ENCODE assay signal across 25 mouse cellular contexts in the genomic region with DNA sequence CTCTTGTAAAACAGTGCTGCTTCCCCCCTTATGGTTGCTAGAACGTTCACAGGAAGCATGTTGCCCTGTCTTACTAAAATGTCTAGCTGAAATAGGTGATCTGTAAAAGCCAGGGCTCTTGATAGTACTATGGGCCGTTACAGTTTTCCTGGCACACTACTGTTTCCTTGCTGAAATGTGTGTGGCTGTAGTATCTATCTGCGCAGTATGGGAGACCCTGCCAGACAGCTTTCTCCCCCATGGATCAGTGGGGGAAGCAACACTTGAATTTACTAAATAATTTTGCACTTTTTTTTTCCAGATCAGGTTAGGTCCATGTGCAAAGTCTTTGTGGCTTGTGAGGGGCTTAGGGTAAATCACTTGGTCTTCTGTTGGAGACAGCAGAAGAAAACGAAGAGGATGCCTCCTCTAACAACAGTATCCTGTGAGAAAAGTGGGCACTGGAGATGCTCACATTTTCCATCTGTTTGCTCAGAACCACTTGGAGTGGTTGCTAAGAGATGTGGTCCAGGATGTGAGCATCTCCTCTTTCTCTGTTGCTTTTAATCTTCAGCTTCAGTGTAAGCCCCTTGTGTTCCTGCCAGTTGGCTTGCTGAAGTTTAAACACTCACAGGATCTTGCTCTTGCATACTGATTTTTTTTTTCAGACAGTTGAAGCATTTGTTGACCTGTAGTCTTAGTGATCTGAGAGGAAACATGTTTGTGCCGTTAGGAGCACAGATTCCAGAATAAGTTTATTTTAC. TPM values are rescaled to one million over a fixed set of nuclear protein-coding genes. Genes with fewer than 3 reads are reported as not detected.
DNase-seq lines count a peak whose midpoint lies in the region; ATAC-seq and TF ChIP-seq lines count a peak whose summit lies in the region.
"Had no signal": no experiment of that assay in that cellular context is flagged by ENCODE, and none has a peak within 500 bp of the region (broad histone marks: within the 10 kb centered on the region; RNA-seq: fewer than 3 reads in every experiment).

No protein-coding gene starts in this region.

- TF ChIP-seq CTCF in gastrocnemius, adult 2 months (IDR thresholded peaks at IDR 0.05), result no peak

- H3K4me3 ChIP-seq in neural tube, embryonic 13.5 days, result no peak overlapping the region
- no peak overlapping the region for H3K4me3 ChIP-seq in gastrocnemius, adult 2 months
- H3K4me3 ChIP-seq: embryonic facial prominence, embryonic 15.5 days; heart, adult 2 months; limb, embryonic 10.5 days had no signal

- intact Hi-C loops in gastrocnemius, adult 2 months (cut with DNase I), result no loop called here

- no peaks in the 10 kb centered on the region for H3K27me3 ChIP-seq in neural tube, embryonic 13.5 days
- H3K27me3 ChIP-seq: embryonic facial prominence, embryonic 15.5 days had no signal

- no peak overlapping the region for H3K4me2 ChIP-seq in neural tube, embryonic 13.5 days
- H3K4me2 ChIP-seq: embryonic facial prominence, embryonic 15.5 days had no signal

- no peaks in the 10 kb centered on the region for H3K4me1 ChIP-seq in neural tube, embryonic 13.5 days (replicated peaks)
- H3K4me1 ChIP-seq: embryonic facial prominence, embryonic 15.5 days had no signal

- DNase-seq in frontal cortex, postnatal 25 days (ENCODE audit: low spot score in 2 of 2), result no peak
- DNase-seq in layer of hippocampus, adult 9-11 months, result peak; percentile 23
- DNase-seq in layer of hippocampus, postnatal 36 days, result no peak
- no peak for DNase-seq in neural tube, embryonic 10.5 days (ENCODE audit: extremely low spot score, low spot score)
- no peak for DNase-seq in gastrocnemius, adult 2 months
- DNase-seq: adrenal gland, postnatal 14 days; cerebellum, adult 11-12 months; cerebellum, postnatal 14 days; gastrocnemius, postnatal 10 days; heart, adult 2 months; kidney, adult 11 months; liver, postnatal 0 days; right cerebral cortex, postnatal 14 days; spleen, adult 18-20 months; thymus, postnatal 36 days had no signal

- no peak overlapping the region for H3K9ac ChIP-seq in neural tube, embryonic 13.5 days
- H3K9ac ChIP-seq: embryonic facial prominence, embryonic 15.5 days; liver, postnatal 0 days had no signal

- no peaks in the 10 kb centered on the region for H3K36me3 ChIP-seq in neural tube, embryonic 13.5 days
- H3K36me3 ChIP-seq: embryonic facial prominence, embryonic 15.5 days; G1E; limb, embryonic 10.5 days had no signal

- WGBS in neural tube, embryonic 13.5 days, result 78% methylated on average over 5 of the region's 5 CpGs

- peak overlapping the region; percentile 46; the same call in 1 of the 2 replicates for H3K27ac ChIP-seq in neural tube, embryonic 13.5 days (replicated peaks)
- H3K27ac ChIP-seq in gastrocnemius, adult 2 months, result no peak overlapping the region
- H3K27ac ChIP-seq: embryonic facial prominence, embryonic 15.5 days; heart, adult 2 months; limb, embryonic 10.5 days had no signal

- no peaks in the 10 kb centered on the region for H3K9me3 ChIP-seq in neural tube, embryonic 13.5 days
- H3K9me3 ChIP-seq: embryonic facial prominence, embryonic 15.5 days; G1E; limb, embryonic 10.5 days had no signal

- ATAC-seq in frontal cortex, adult (ENCODE audit: low TSS enrichment), result peak; percentile 64
- no peak for ATAC-seq in neural tube, embryonic 13.5 days (ENCODE audit: low read depth)
- ATAC-seq: activated CD4-positive, CD25-positive, alpha-beta regulatory T cell, adult 4 months; liver, postnatal 0 days had no signal

RNA-seq across cellular contexts. Expression of a gene that starts 17.3 kb away (rescaled TPM):
- total RNA-seq in layer of hippocampus, postnatal 36 days (2021), result 1 to 10 TPM; 2.1 to 2.6 TPM
- polyA plus RNA-seq in neural tube, embryonic 13.5 days (2015; fragmentation: Nextera tagmentation; extraction: Ambion mirVana), result 3.6 and 3.9 TPM in 2 replicates
- total RNA-seq in gastrocnemius, adult 2 months (2021), result 1 to 10 TPM; 1.0 to 1.8 TPM
- polyA plus RNA-seq: G1E had no signal

RNA-seq across cellular contexts. Expression of a gene that starts 34.5 kb away (rescaled TPM):
- not detected for total RNA-seq in layer of hippocampus, postnatal 36 days (2021)
- 0.61 and 1.4 TPM in 2 replicates for polyA plus RNA-seq in neural tube, embryonic 13.5 days (2015; fragmentation: Nextera tagmentation; extraction: Ambion mirVana)
- not detected for total RNA-seq in gastrocnemius, adult 2 months (2021)
- total RNA-seq: left cerebral cortex, adult 18-20 months had no signal
- polyA plus RNA-seq: G1E had no signal

RNA-seq across cellular contexts. Expression of a gene that starts 58.8 kb away (rescaled TPM):
- total RNA-seq in layer of hippocampus, postnatal 36 days (2021), result not detected
- polyA plus RNA-seq in neural tube, embryonic 13.5 days (2015; fragmentation: Nextera tagmentation; extraction: Ambion mirVana), result not detected in 2 replicates
- total RNA-seq in gastrocnemius, adult 2 months (2021), result not detected
- total RNA-seq: adrenal gland, postnatal 14 days; gastrocnemius, postnatal 10 days; heart, adult 2 months; left cerebral cortex, adult 18-20 months; liver, adult 2 months had no signal
- polyA plus RNA-seq: activated CD4-positive, CD25-positive, alpha-beta regulatory T cell, adult 4 months; G1E; heart, adult 2 months; heart, postnatal 0 days; liver, adult 2 months; liver, postnatal 0 days; neural tube, embryonic 11.5 days had no signal
